Mouse (Mus musculus): Measurements from ENCODE around the gene Doc2g. TPM values are rescaled to one million over a fixed set of nuclear protein-coding genes. Genes with fewer than 3 reads are reported as not detected.
"Not testable (repeated sequence)": the region's sequence is repeated elsewhere in the genome, so short reads cannot be mapped to it uniquely, and the experiment has no call there.

Gene Doc2g
- polyA plus RNA-seq, 1 experiment: 18.4 TPM

- DNase-seq (ENCODE audit: low read depth): peak; percentile 89
- TF ChIP-seq CTCF (IDR thresholded peaks at IDR 0.05; ENCODE audit: borderline replicate concordance, extremely low read depth, insufficient read depth, insufficient read length): peak; percentile 77
- TF ChIP-seq POLR2A (IDR thresholded peaks at IDR 0.05; ENCODE audit: borderline replicate concordance, extremely low read depth, insufficient read depth, insufficient read length, poor library complexity, severe bottlenecking): no peak
Observed at GRCm38 (mm10) chr19:4018743-4019583, 15.8 kb downstream of the Doc2g start.

GRCm38 (mm10) chr19:4023185-4023584 lies 20.1 kb downstream of the Doc2g start:
- TF ChIP-seq POLR2A (IDR thresholded peaks at IDR 0.05; ENCODE audit: borderline replicate concordance, extremely low read depth, insufficient read depth, insufficient read length, poor library complexity, severe bottlenecking) (no peak), CTCF (IDR thresholded peaks at IDR 0.05; ENCODE audit: borderline replicate concordance, extremely low read depth, insufficient read depth, insufficient read length) (no peak)
- no peak for DNase-seq (ENCODE audit: low read depth)

- no peak for DNase-seq (ENCODE audit: low read depth)
- TF ChIP-seq CTCF (IDR thresholded peaks at IDR 0.05; ENCODE audit: borderline replicate concordance, extremely low read depth, insufficient read depth, insufficient read length) (no peak), POLR2A (IDR thresholded peaks at IDR 0.05; ENCODE audit: borderline replicate concordance, extremely low read depth, insufficient read depth, insufficient read length, poor library complexity, severe bottlenecking) (no peak)
Observed at GRCm38 (mm10) chr19:4027576-4027975, 24.5 kb downstream of the Doc2g start.

- TF ChIP-seq POLR2A (IDR thresholded peaks at IDR 0.05; ENCODE audit: borderline replicate concordance, extremely low read depth, insufficient read depth, insufficient read length, poor library complexity, severe bottlenecking) (no peak), CTCF (IDR thresholded peaks at IDR 0.05; ENCODE audit: borderline replicate concordance, extremely low read depth, insufficient read depth, insufficient read length) (no peak)
Observed at GRCm38 (mm10) chr19:4032668-4033067, 29.6 kb downstream of the Doc2g start.

GRCm38 (mm10) chr19:4033298-4033697 lies 30.2 kb downstream of the Doc2g start:
- no peak for TF ChIP-seq POLR2A (IDR thresholded peaks at IDR 0.05; ENCODE audit: borderline replicate concordance, extremely low read depth, insufficient read depth, insufficient read length, poor library complexity, severe bottlenecking)
- TF ChIP-seq CTCF (IDR thresholded peaks at IDR 0.05; ENCODE audit: borderline replicate concordance, extremely low read depth, insufficient read depth, insufficient read length): no peak

More at GRCm38 (mm10) chr19:4032668-4033067, 29.6 kb downstream of the Doc2g start:
- no peak for DNase-seq (ENCODE audit: low read depth)

GRCm38 (mm10) chr19:4033742-4034141 lies 30.6 kb downstream of the Doc2g start:
- no peak for DNase-seq (ENCODE audit: low read depth)
- TF ChIP-seq POLR2A (IDR thresholded peaks at IDR 0.05; ENCODE audit: borderline replicate concordance, extremely low read depth, insufficient read depth, insufficient read length, poor library complexity, severe bottlenecking) (no peak), CTCF (IDR thresholded peaks at IDR 0.05; ENCODE audit: borderline replicate concordance, extremely low read depth, insufficient read depth, insufficient read length) (no peak)

More at GRCm38 (mm10) chr19:4033298-4033697, 30.2 kb downstream of the Doc2g start:
- DNase-seq (ENCODE audit: low read depth): no peak

- TF ChIP-seq POLR2A (IDR thresholded peaks at IDR 0.05; ENCODE audit: borderline replicate concordance, extremely low read depth, insufficient read depth, insufficient read length, poor library complexity, severe bottlenecking) (no peak), CTCF (IDR thresholded peaks at IDR 0.05; ENCODE audit: borderline replicate concordance, extremely low read depth, insufficient read depth, insufficient read length) (no peak)
- DNase-seq (ENCODE audit: low read depth): no peak
Observed at GRCm38 (mm10) chr19:4036327-4037045, 33.4 kb downstream of the Doc2g start.

- DNase-seq (ENCODE audit: low read depth): not testable (repeated sequence)
Observed at GRCm38 (mm10) chr19:4037154-4037787, 34.2 kb downstream of the Doc2g start.

GRCm38 (mm10) chr19:4037788-4038232 lies 34.7 kb downstream of the Doc2g start, which contains the start of gene Gstp1:
Gene Gstp1 (minus strand): TSS chr19:4037985.
- peak; percentile 88 for DNase-seq (ENCODE audit: low read depth)
- TF ChIP-seq POLR2A (IDR thresholded peaks at IDR 0.05; ENCODE audit: borderline replicate concordance, extremely low read depth, insufficient read depth, insufficient read length, poor library complexity, severe bottlenecking) (peak; percentile 55; the same call in 1 of the 2 replicates), CTCF (IDR thresholded peaks at IDR 0.05; ENCODE audit: borderline replicate concordance, extremely low read depth, insufficient read depth, insufficient read length) (no peak)

GRCm38 (mm10) chr19:4040941-4041340 lies 37.8 kb downstream of the Doc2g start:
- not testable (repeated sequence) for DNase-seq (ENCODE audit: low read depth)

- not testable (repeated sequence) for DNase-seq (ENCODE audit: low read depth)
Observed at GRCm38 (mm10) chr19:4041500-4041899, 38.4 kb downstream of the Doc2g start.

GRCm38 (mm10) chr19:4042124-4042523 lies 39.0 kb downstream of the Doc2g start:
- no peak for TF ChIP-seq CTCF (IDR thresholded peaks at IDR 0.05; ENCODE audit: borderline replicate concordance, extremely low read depth, insufficient read depth, insufficient read length)
- TF ChIP-seq POLR2A (IDR thresholded peaks at IDR 0.05; ENCODE audit: borderline replicate concordance, extremely low read depth, insufficient read depth, insufficient read length, poor library complexity, severe bottlenecking): no peak
- no peak for DNase-seq (ENCODE audit: low read depth)

GRCm38 (mm10) chr19:4044109-4044508 lies 41.0 kb downstream of the Doc2g start:
- not testable (repeated sequence) for DNase-seq (ENCODE audit: low read depth)

All from brain, embryonic 14.5 days (tissue).